Mouse (Mus musculus): ENCODE measurements around the gene Evi2. TPM values are rescaled to one million over a fixed set of nuclear protein-coding genes. Genes with fewer than 3 reads are reported as not detected.

The Evi2 gene
- polyA plus RNA-seq, 1 experiment from 2014 or later: 0.64 TPM

DNA sequence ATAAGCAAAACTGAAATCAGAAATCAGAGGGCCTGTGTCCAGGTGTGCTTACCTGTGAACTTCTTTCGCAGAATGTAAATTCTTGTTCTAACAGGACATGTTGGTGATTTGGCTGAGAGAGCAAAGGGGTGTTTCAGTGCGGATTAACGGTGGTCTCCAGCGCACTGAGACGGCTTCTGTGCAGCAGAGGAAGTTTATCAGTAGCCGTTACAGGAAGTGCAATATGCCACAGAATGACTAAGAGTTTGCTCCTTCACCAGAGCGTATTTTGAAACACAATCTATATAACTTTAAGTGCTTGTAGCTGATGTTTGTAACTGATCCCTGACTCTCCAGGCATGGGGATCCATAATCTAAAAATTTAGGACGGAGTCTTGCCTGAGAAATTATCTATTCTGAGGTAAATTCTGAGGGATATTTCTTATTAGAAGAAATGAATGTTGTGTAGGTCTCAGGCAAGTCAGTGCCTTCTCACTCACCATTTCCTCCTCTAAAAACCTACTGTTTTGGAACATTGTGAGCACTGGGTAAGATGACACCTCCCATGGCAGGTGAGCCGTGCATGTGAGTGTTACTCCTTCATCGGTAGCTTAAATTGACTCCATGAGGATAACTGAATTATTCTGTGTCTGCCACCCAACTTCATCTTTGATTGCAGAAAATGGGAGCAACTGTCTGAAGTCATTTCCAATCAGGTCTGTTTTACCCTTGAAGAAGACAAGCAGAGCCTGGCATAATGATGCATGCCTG, 6.7 kb downstream of the Evi2 start, which contains the start of gene Evi2b:
Gene Evi2b, minus strand, starts transcription at position 203 of the 750 bp plus-strand sequence.
- no peaks in the 10 kb centered on the region for H3K36me3 ChIP-seq
- WGBS: 74% methylated on average over 10 of the region's 10 CpGs
- H3K9me3 ChIP-seq: no peaks in the 10 kb centered on the region
- H3K9ac ChIP-seq: no peak within 1 kb of the TSS
- no peaks in the 10 kb centered on the region for H3K4me1 ChIP-seq
- H3K27ac ChIP-seq: no peak within 1 kb of the TSS
- no peak within 1 kb of the TSS for H3K4me2 ChIP-seq
- no peaks in the 10 kb centered on the region for H3K27me3 ChIP-seq
- H3K4me3 ChIP-seq: no peak within 1 kb of the TSS
- ATAC-seq (ENCODE audit: insufficient number of reproducible peaks, low FRiP score, low TSS enrichment, low read depth): no peak

DNA sequence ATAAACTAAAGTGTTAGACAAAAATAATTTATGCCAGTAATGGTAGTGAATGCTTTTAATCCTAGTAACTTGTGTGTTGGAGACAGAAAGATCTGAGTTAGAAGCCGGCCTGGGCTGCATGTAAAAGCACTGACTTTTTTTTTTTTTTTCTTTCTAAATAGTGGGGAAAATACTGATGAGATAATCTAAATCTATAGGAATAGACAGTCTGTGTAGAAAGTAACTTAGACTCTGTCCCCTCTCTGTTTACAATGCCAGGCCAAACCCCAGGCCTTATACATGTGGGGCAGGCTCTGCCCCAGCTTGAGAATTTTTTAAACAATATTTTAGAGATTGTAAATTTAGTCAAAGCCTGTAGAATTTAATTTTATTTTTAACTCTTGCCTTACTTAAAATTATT, 7.4 kb downstream of the Evi2 start:
- H3K27ac ChIP-seq: no peak overlapping the region
- 82% methylated on average over 1 of the region's 1 CpGs for WGBS

GRCm38 (mm10) chr11:79521930-79522329, 8.5 kb downstream of the Evi2 start:
- Histone ChIP-seq H3K4me2 (no peak overlapping the region), H3K4me3 (no peak overlapping the region), H3K9me3 (no peaks in the 10 kb centered on the region), H3K4me1 (no peaks in the 10 kb centered on the region), H3K9ac (no peak overlapping the region), H3K27me3 (no peaks in the 10 kb centered on the region), H3K36me3 (no peaks in the 10 kb centered on the region), H3K27ac (no peak overlapping the region)
- ATAC-seq (ENCODE audit: insufficient number of reproducible peaks, low FRiP score, low TSS enrichment, low read depth): no peak

More for the DNA sequence above, 7.4 kb downstream of the Evi2 start:
- Histone ChIP-seq H3K4me3 (no peak overlapping the region), H3K27me3 (no peaks in the 10 kb centered on the region), H3K36me3 (no peaks in the 10 kb centered on the region), H3K4me1 (no peaks in the 10 kb centered on the region), H3K9me3 (no peaks in the 10 kb centered on the region), H3K4me2 (no peak overlapping the region), H3K9ac (no peak overlapping the region)
- ATAC-seq (ENCODE audit: insufficient number of reproducible peaks, low FRiP score, low TSS enrichment, low read depth): no peak

- Histone ChIP-seq H3K4me3 (no peak overlapping the region), H3K4me2 (no peak overlapping the region), H3K27me3 (no peaks in the 10 kb centered on the region), H3K4me1 (no peaks in the 10 kb centered on the region), H3K9ac (no peak overlapping the region), H3K27ac (no peak overlapping the region), H3K9me3 (no peaks in the 10 kb centered on the region), H3K36me3 (no peaks in the 10 kb centered on the region)
- no peak for ATAC-seq (ENCODE audit: insufficient number of reproducible peaks, low FRiP score, low TSS enrichment, low read depth)
Observed at GRCm38 (mm10) chr11:79520772-79521171, 9.6 kb downstream of the Evi2 start.

- H3K4me2 ChIP-seq: no peak overlapping the region
- H3K4me3 ChIP-seq: no peak overlapping the region
- no peak overlapping the region for H3K9ac ChIP-seq
- H3K27me3 ChIP-seq: no peaks in the 10 kb centered on the region
- no peaks in the 10 kb centered on the region for H3K9me3 ChIP-seq
- H3K36me3 ChIP-seq: no peaks in the 10 kb centered on the region
- no peak for ATAC-seq (ENCODE audit: insufficient number of reproducible peaks, low FRiP score, low TSS enrichment, low read depth)
- H3K4me1 ChIP-seq: peaks cover 3% of the 10 kb centered on the region; the same call in 1 of the 2 replicates
- no peak overlapping the region for H3K27ac ChIP-seq
- WGBS: 62% methylated on average over 1 of the region's 1 CpGs
Observed at GRCm38 (mm10) chr11:79519878-79520291, 10.5 kb downstream of the Evi2 start.

GRCm38 (mm10) chr11:79519299-79519698, 11.1 kb downstream of the Evi2 start:
- ATAC-seq (ENCODE audit: insufficient number of reproducible peaks, low FRiP score, low TSS enrichment, low read depth): no peak
- Histone ChIP-seq H3K4me3 (no peak overlapping the region), H3K4me2 (no peak overlapping the region), H3K9me3 (no peaks in the 10 kb centered on the region), H3K27ac (no peak overlapping the region), H3K9ac (no peak overlapping the region), H3K27me3 (no peaks in the 10 kb centered on the region), H3K4me1 (peaks cover 3% of the 10 kb centered on the region; the same call in 1 of the 2 replicates), H3K36me3 (no peaks in the 10 kb centered on the region)
- WGBS: 86% methylated on average over 6 of the region's 6 CpGs

DNA sequence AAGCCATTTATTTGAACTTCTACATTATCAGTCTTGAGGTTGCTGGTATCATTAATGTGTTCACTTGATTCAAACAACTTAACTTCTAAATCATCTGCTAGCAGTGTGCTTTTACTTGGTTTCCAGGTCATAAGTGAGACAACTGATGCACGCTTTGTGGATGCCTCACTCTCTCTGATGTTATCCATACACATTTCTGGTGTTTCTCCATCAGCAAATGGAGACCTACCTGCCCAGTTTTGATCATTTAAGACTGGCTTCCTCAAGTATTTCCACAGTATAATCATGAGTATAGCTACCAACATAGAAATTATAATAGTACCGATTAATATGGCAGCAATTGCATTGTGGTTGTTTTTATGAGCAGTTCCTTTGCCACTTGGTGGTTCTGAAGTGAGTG, 14.6 kb downstream of the Evi2 start:
- no peak for ATAC-seq (ENCODE audit: insufficient number of reproducible peaks, low FRiP score, low TSS enrichment, low read depth)
- Histone ChIP-seq H3K9me3 (no peaks in the 10 kb centered on the region), H3K27ac (no peak overlapping the region), H3K4me3 (no peak overlapping the region), H3K4me1 (peaks cover 3% of the 10 kb centered on the region; the same call in 1 of the 2 replicates), H3K9ac (no peak overlapping the region), H3K4me2 (no peak overlapping the region), H3K36me3 (no peaks in the 10 kb centered on the region), H3K27me3 (no peaks in the 10 kb centered on the region)
- 89% methylated on average over 2 of the region's 2 CpGs for WGBS

DNA sequence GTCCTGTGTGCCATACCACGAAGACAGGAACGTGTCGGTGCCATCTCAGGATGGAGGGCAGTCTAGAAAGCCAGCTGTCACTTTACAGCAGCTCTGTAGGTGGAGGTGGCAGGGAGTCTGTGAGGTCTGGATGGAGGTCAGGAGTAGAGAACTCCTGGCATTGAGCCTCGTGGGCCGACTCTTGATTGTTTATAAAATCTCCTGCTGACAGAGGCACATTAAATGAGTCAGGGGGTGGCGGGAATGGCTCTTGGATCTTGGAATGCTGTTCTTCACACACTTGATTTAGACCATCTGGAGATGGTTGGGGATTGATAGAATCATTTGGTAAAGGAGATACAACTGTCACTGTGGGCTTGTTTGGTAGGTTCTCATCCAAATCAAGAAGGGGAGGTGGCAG, 15.1 kb downstream of the Evi2 start:
- no peak overlapping the region for H3K9ac ChIP-seq
- no peaks in the 10 kb centered on the region for H3K36me3 ChIP-seq
- WGBS: 67% methylated on average over 6 of the region's 6 CpGs
- H3K4me2 ChIP-seq: no peak overlapping the region
- H3K9me3 ChIP-seq: no peaks in the 10 kb centered on the region
- H3K4me3 ChIP-seq: no peak overlapping the region
- no peaks in the 10 kb centered on the region for H3K27me3 ChIP-seq
- no peak overlapping the region for H3K27ac ChIP-seq
- H3K4me1 ChIP-seq: peaks cover 3% of the 10 kb centered on the region; the same call in 1 of the 2 replicates
- ATAC-seq (ENCODE audit: insufficient number of reproducible peaks, low FRiP score, low TSS enrichment, low read depth): no peak

DNA sequence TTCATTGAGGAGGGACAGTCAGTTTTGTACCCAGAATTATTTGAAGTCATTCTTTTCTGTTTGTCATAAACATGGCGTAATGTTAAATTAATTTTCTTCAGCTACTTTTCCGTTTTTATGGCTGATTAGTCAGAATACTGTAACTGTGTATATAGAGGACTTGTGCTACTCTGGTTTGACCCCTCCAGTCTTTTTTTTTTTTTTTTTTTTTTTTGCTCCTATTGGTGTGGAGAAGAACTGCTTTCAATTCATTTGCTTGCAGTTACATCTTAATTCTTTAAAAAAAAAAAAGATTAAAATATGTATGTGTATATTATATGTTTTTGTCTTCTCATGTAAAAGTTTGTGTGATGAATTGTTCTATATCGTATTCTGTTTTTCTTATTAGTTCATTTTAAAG, 18.4 kb downstream of the Evi2 start:
- Histone ChIP-seq H3K9ac (no peak overlapping the region), H3K27ac (no peak overlapping the region), H3K27me3 (no peaks in the 10 kb centered on the region), H3K4me2 (no peak overlapping the region), H3K4me3 (no peak overlapping the region), H3K36me3 (no peaks in the 10 kb centered on the region), H3K9me3 (no peaks in the 10 kb centered on the region), H3K4me1 (peaks cover 3% of the 10 kb centered on the region; the same call in 1 of the 2 replicates)
- ATAC-seq (ENCODE audit: insufficient number of reproducible peaks, low FRiP score, low TSS enrichment, low read depth): no peak
- 92% methylated on average over 3 of the region's 3 CpGs for WGBS

- no peaks in the 10 kb centered on the region for H3K4me1 ChIP-seq
- H3K27me3 ChIP-seq: no peaks in the 10 kb centered on the region
- no peak overlapping the region for H3K27ac ChIP-seq
- no peaks in the 10 kb centered on the region for H3K36me3 ChIP-seq
- H3K4me3 ChIP-seq: no peak overlapping the region
- H3K4me2 ChIP-seq: no peak overlapping the region
- WGBS: 84% methylated on average over 7 of the region's 7 CpGs
- H3K9me3 ChIP-seq: no peaks in the 10 kb centered on the region
- H3K9ac ChIP-seq: no peak overlapping the region
- no peak for ATAC-seq (ENCODE audit: insufficient number of reproducible peaks, low FRiP score, low TSS enrichment, low read depth)
Observed at GRCm38 (mm10) chr11:79504506-79504905, 25.9 kb downstream of the Evi2 start.

DNA sequence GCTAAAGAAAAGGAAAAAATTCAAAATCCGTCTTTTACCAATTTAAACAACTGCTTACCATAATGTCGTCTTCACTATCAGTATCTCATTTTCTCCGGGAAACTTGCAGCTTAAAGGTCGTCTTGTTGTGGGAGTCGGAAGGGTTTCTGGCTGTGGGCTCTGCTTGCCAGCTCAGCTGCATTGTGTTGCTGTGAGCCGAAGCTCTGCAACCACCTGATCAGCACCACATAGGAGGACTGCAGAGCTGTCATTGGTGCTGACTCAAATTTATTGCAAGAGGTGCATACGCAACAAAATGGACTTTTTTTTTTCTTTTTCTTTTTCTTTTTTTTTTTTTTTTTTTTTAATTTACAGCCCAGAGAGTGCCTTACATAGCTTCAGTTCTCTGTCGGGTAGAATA, 26.5 kb downstream of the Evi2 start, which contains the start of gene Omg:
Gene Omg, minus strand, starts transcription at position 240 of the 400 bp plus-strand sequence.
- H3K36me3 ChIP-seq: no peaks in the 10 kb centered on the region
- H3K9me3 ChIP-seq: no peaks in the 10 kb centered on the region
- H3K27ac ChIP-seq: no peak within 1 kb of the TSS
- H3K9ac ChIP-seq: no peak within 1 kb of the TSS
- WGBS: 53% methylated on average over 8 of the region's 8 CpGs
- H3K27me3 ChIP-seq: no peaks in the 10 kb centered on the region
- H3K4me1 ChIP-seq: no peaks in the 10 kb centered on the region
- no peak within 1 kb of the TSS for H3K4me2 ChIP-seq
- no peak for ATAC-seq (ENCODE audit: insufficient number of reproducible peaks, low FRiP score, low TSS enrichment, low read depth)
- H3K4me3 ChIP-seq: no peak within 1 kb of the TSS

DNA sequence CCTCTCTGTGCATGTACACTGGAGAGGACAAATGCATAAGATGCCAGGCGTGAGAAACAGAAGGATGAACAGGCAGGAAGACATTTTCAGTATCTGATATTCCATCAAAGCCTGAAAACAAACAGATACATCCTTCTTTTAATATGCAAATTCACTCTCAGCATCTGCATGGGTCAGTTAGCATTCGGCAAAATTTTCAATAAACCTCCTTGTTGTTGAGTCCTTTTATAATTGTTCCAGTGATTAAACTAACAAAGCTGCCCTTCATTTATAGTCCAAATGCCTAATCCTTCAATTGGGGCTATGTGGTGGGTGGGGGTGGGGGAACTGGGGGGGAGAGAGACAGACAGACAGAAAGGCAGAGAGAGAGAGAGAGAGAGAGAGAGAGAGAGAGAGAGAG, 27.5 kb downstream of the Evi2 start:
- no peak overlapping the region for H3K4me2 ChIP-seq
- no peaks in the 10 kb centered on the region for H3K4me1 ChIP-seq
- H3K9me3 ChIP-seq: no peaks in the 10 kb centered on the region
- H3K36me3 ChIP-seq: no peaks in the 10 kb centered on the region
- H3K27ac ChIP-seq: no peak overlapping the region
- no peak for ATAC-seq (ENCODE audit: insufficient number of reproducible peaks, low FRiP score, low TSS enrichment, low read depth)
- no peak overlapping the region for H3K9ac ChIP-seq
- no peak overlapping the region for H3K4me3 ChIP-seq
- H3K27me3 ChIP-seq: no peaks in the 10 kb centered on the region
- 70% methylated on average over 2 of the region's 2 CpGs for WGBS

Measured in limb, embryonic 15.5 days (tissue).